Mouse (Mus musculus) kidney, adult 2 months (tissue): ENCODE results near the gene Slc7a12.

Source experiments
- CTCF ChIP-seq: fragments of 200-500 bp; conservative IDR thresholded peaks from 2 replicates; pipeline ENCODE4 v1.5.1; 2011; ENCODE audit warnings: low read depth, mild to moderate bottlenecking, control low read depth, low read length, moderate library complexity, mixed read lengths; ENCODE audit not compliant: insufficient read depth, insufficient read length
- POLR2A ChIP-seq: fragments of 200-500 bp; IDR thresholded peaks from one replicate; pipeline ENCODE4 v1.6.1; 2011; ENCODE audit warnings: low read depth, low read length, control low read depth

GRCm38 (mm10) chr3:14446691-14447090 is 33.8 kb upstream of the Slc7a12 start:
- no peak for TF ChIP-seq CTCF
- TF ChIP-seq POLR2A = no peak
